Mouse (Mus musculus) ES-E14 (cell line): ENCODE data around the gene Zbp1. TPM values are rescaled to one million over a fixed set of nuclear protein-coding genes. Genes with fewer than 3 reads are reported as not detected.

Experiments used
- DNase-seq: peaks from one replicate; pipeline ENCODE4 v3.0.0-alpha.2; 2013; ENCODE audit warnings: low read depth, low spot score
- H3K27ac ChIP-seq: 2 replicates; pipeline ENCODE4 v1.5.1; 2012; ENCODE audit warnings: low read depth, mild to moderate bottlenecking, low read length, moderate library complexity, mixed read lengths; ENCODE audit not compliant: poor library complexity, insufficient read depth, severe bottlenecking
- H3K36me3 ChIP-seq: 2 replicates; pipeline ENCODE4 v1.6.1; 2012; ENCODE audit warnings: mild to moderate bottlenecking, low read length, moderate library complexity, mixed read lengths; ENCODE audit not compliant: control insufficient read depth, poor library complexity, insufficient read depth, severe bottlenecking
- H3K4me1 ChIP-seq, 2 experiments: fragments of 150-350 bp in 1 of 2; sonication (generic) in 1 of 2; 2 replicates each; pipeline ENCODE4 v1.6.1; 2012; ENCODE audit warnings: low read length in 2 of 2, mild to moderate bottlenecking in 1 of 2, mixed read lengths in 1 of 2; ENCODE audit not compliant: control insufficient read depth in 2 of 2, insufficient read depth in 2 of 2, poor library complexity in 1 of 2
- H3K4me3 ChIP-seq, 2 experiments: fragments of 150-350 bp in 1 of 2; sonication (generic) in 1 of 2; 2 replicates each; pipeline ENCODE4 v1.5.1; 2012; ENCODE audit warnings: low read length in 2 of 2, low read depth in 1 of 2, mild to moderate bottlenecking in 1 of 2, mixed read lengths in 1 of 2; ENCODE audit not compliant: insufficient read depth in 1 of 2, poor library complexity in 1 of 2, severe bottlenecking in 1 of 2
- H3K9ac ChIP-seq: 2 replicates; pipeline ENCODE4 v1.6.1; 2012; ENCODE audit warnings: low read depth, mild to moderate bottlenecking, low read length, mixed read lengths; ENCODE audit not compliant: poor library complexity, insufficient read depth, severe bottlenecking
- H3K9me3 ChIP-seq: fragments of 150-350 bp; sonication (generic); 2 replicates; pipeline ENCODE4 v1.6.1; 2012; ENCODE audit warnings: low read depth, mild to moderate bottlenecking, low read length; ENCODE audit not compliant: control insufficient read depth, insufficient read depth
- CHD2 ChIP-seq: IDR thresholded peaks from 2 replicates; pipeline ENCODE4 v1.6.1; 2014; ENCODE audit warnings: mild to moderate bottlenecking, low read depth, low read length, inconsistent platforms
- HCFC1 ChIP-seq: IDR thresholded peaks from 2 replicates; pipeline ENCODE4 v1.6.1; 2012; ENCODE audit warnings: low read length, inconsistent platforms, borderline replicate concordance; ENCODE audit not compliant: insufficient read depth
- MAFK ChIP-seq: IDR thresholded peaks from 2 replicates; pipeline ENCODE4 v1.6.1; 2014; ENCODE audit warnings: mild to moderate bottlenecking, low read depth, low read length, inconsistent platforms; ENCODE audit not compliant: insufficient read depth
- ZC3H11A ChIP-seq: IDR thresholded peaks from 2 replicates; pipeline ENCODE4 v1.6.1; 2012; ENCODE audit warnings: low read depth, mild to moderate bottlenecking, inconsistent platforms, low read length, borderline replicate concordance
- ZNF384 ChIP-seq: IDR thresholded peaks from 2 replicates; pipeline ENCODE4 v1.6.1; 2012; ENCODE audit warnings: low read depth, low read length, inconsistent platforms
- in situ Hi-C, 2 experiments: fragments of 600-800 bp; cut with MboI; formaldehyde crosslinking; loops; one replicate each; pipeline ENCODE4 v1.15.1; 2025; ENCODE audit warnings: low sequenced_read_pairs in 2 of 2, inconsistent platforms in 1 of 2; ENCODE audit not compliant: unreplicated experiment in 2 of 2
- total RNA-seq: library from RNA; depleted of rRNA; stranded (reverse); fragments of 300-350 nt; gene quantifications from 2 replicates; pipeline ENCODE4 v1.2.3, GENCODE M21; 2012

Zbp1 gene
- total RNA-seq, 1 experiment, result 0.67 TPM

DNA sequence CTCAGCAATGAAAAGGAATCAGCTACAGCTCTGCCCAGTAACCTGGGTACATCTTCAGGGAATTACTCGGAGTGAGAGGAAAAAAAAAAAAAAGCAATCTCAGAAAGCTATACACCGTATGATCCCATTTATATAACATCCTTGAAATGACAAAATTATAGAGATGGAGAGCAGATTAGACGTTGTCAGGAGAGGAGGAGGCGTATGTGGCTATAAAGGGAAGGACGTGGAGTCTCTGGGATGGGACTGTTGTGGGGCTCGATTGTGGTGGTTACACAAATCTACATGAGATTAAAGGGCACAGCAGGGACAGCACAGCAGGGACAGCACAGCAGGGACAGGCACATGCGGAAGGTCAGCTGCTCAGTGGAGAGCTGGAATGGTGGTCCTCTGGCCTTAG lies 30.1 kb upstream of the Zbp1 start:
- Histone ChIP-seq H3K4me1 (peaks cover 23 to 53% of the 10 kb centered on the region in 2 experiments), H3K27ac (no peak overlapping the region), H3K9ac (no peak overlapping the region), H3K36me3 (no peaks in the 10 kb centered on the region), H3K9me3 (no peaks in the 10 kb centered on the region), H3K4me3 (no peak overlapping the region)
- no peak for DNase-seq
- in situ Hi-C loops, result no loop called here
- TF ChIP-seq HCFC1 (no peak), ZC3H11A (no peak), MAFK (no peak), ZNF384 (no peak), CHD2 (no peak)

DNA sequence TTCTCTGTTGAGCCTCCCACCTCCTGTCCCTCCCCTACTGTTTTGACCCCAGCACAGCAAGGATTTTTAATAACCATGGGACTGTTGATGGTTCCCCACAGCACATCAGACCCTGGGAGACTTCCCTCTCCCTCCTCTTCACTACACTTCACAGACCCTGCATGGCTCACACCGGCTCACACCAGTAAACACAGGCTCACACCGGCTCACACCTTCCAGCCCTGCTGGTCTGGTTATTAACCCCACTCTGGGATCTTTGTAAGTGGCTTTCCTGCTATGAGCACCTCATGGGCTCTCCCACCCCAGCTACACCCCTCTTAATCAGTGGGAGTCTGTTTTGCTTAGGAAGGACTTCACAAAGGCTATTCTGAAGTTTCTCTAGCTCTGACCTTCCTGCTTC lies 29.2 kb upstream of the Zbp1 start:
- Histone ChIP-seq H3K9ac (no peak overlapping the region), H3K27ac (peak overlapping the region; percentile 52), H3K9me3 (no peaks in the 10 kb centered on the region), H3K36me3 (no peaks in the 10 kb centered on the region), H3K4me3 (no peak overlapping the region), H3K4me1 (peaks cover 23 to 54% of the 10 kb centered on the region in 2 experiments)
- no peak for DNase-seq
- in situ Hi-C loops, result no loop called here
- no peak for TF ChIP-seq HCFC1
- TF ChIP-seq ZC3H11A, result no peak
- no peak for TF ChIP-seq MAFK
- no peak for TF ChIP-seq CHD2
- no peak for TF ChIP-seq ZNF384

DNA sequence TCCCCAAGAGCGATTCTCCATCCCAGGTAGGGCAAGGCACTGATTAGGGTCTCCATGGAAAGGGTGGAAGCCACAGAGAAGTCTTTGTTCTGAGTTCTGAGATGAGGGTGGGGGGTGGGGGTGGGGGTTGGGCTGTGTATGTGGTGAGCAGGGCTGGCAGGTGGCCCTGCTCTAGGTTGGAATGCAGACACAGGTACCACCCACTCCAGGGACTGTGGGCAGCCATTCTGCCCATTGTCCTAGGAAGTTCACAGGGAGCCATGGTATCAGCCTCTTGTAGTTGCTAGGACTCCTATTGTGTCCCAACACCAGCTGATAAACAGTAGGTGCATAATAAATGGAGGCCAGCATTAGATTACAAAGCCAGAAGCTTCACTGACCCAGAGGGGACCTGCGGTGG lies 28.5 kb upstream of the Zbp1 start:
- in situ Hi-C loops, result no loop called here
- Histone ChIP-seq H3K9ac (no peak overlapping the region), H3K4me3 (no peak overlapping the region), H3K9me3 (no peaks in the 10 kb centered on the region), H3K27ac (peak overlapping the region; percentile 52), H3K36me3 (no peaks in the 10 kb centered on the region), H3K4me1 (peaks cover 23 to 52% of the 10 kb centered on the region in 2 experiments)
- TF ChIP-seq ZC3H11A (no peak), CHD2 (no peak), MAFK (no peak), ZNF384 (no peak), HCFC1 (no peak)
- DNase-seq, result no peak

DNA sequence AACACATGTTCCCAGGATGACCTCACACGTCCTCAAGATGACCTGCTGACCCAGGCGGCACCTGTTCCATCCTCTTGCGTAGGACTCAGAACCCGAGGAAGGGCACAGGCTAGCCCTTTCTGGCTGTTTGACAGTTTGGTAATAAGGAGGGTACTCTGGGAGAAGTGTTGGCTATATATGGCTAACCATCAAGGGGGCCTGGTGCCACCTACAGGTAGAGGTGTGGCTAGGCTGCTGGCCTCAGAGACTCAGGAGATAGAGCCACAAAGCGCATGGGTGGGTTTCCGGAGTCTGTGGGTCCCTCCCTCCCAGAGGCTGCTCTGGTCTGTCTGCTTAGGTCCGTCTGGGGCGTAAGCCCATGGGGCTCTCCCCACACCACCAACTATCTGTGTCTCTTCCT lies 28.0 kb upstream of the Zbp1 start:
- Histone ChIP-seq H3K9me3 (no peaks in the 10 kb centered on the region), H3K36me3 (no peaks in the 10 kb centered on the region), H3K27ac (peak overlapping the region; percentile 52; the same call in 1 of the 2 replicates), H3K4me3 (peak overlapping the region in 1 of 2 experiments; percentile 11; a peak in 1 of 4 replicates), H3K9ac (no peak overlapping the region), H3K4me1 (peaks cover 23 to 47% of the 10 kb centered on the region in 2 experiments)
- no peak for DNase-seq
- in situ Hi-C loops, result no loop called here
- TF ChIP-seq MAFK (no peak), ZNF384 (no peak), HCFC1 (no peak), ZC3H11A (no peak), CHD2 (no peak)

DNA sequence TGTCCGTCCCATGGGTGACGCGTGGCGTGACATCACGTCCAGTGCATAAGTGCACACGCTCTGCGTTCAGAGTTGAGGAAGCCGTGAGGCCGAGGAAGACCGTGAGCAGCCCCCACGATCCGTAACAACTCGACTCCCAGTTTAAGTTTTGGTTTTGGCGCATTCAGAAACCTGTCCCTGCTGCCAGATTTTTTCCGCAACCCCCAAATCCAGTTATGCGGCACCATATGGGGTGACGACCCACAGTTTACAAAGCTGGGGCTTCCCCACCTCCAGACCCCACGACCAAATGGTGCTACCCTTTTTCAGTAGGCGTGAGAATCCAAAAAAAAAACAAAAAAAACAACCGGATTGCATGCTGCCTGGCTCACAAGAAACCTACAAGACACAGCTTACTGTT lies 26.5 kb upstream of the Zbp1 start:
- in situ Hi-C loops, result no loop called here
- H3K4me3 ChIP-seq, result no peak overlapping the region
- H3K36me3 ChIP-seq, result no peaks in the 10 kb centered on the region; the same call in 1 of the 2 replicates
- no peak overlapping the region for H3K9ac ChIP-seq
- H3K27ac ChIP-seq, result no peak overlapping the region
- no peaks in the 10 kb centered on the region for H3K9me3 ChIP-seq
- peaks cover 23 to 48% of the 10 kb centered on the region in 2 experiments for H3K4me1 ChIP-seq
- no peak for DNase-seq
- TF ChIP-seq ZC3H11A (no peak), ZNF384 (peak; percentile 46; the same call in 1 of the 2 replicates)
